Comparison of ENCODE assay signal across 8 mouse cellular contexts in the genomic region with DNA sequence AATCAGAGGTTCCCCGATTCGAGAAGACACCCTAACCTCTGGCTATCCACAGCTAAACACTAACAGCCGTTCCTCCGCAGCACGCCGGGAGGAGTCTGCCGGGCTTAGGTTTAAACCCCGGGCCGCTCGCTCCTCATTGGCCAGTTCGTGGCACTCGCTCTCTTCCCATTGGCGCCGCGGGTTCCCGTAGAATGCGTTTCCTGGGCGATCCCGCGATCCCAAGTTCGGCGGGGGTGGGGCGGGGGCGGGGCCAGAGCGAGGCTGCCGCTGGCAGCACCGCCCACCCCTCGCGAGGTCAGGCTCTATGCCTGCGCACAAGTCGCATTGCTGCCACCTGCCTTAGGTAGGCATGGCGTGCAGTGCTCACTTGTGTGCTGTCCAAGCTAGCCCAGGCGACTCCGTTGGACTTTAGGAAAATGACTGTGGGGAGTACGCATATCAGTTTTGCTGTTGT. TPM values are rescaled to one million over a fixed set of nuclear protein-coding genes. Genes with fewer than 3 reads are reported as not detected.
DNase-seq lines count a peak whose midpoint lies in the region; ATAC-seq lines count a peak whose summit lies in the region.

Ccnb1 (minus strand) TSS at position 157 of the 454 bp plus-strand sequence.

- H3K27me3 ChIP-seq in embryonic facial prominence, embryonic 14.5 days (replicated peaks; ENCODE audit: control insufficient read depth, insufficient read depth, low read length) = no peaks in the 10 kb centered on the region
- no peaks in the 10 kb centered on the region for H3K27me3 ChIP-seq in kidney, embryonic 14.5 days (ENCODE audit: control insufficient read depth, insufficient read depth, low read length)
- no peaks in the 10 kb centered on the region for H3K27me3 ChIP-seq in limb, embryonic 15.5 days

- no peaks in the 10 kb centered on the region for H3K9me3 ChIP-seq in embryonic facial prominence, embryonic 14.5 days (ENCODE audit: control insufficient read depth, low read length)
- no peaks in the 10 kb centered on the region for H3K9me3 ChIP-seq in kidney, embryonic 14.5 days (ENCODE audit: control insufficient read depth, low read length)
- H3K9me3 ChIP-seq in limb, embryonic 15.5 days = no peaks in the 10 kb centered on the region

- no peak within 1 kb of the TSS for H3K27ac ChIP-seq in embryonic facial prominence, embryonic 14.5 days (replicated peaks; ENCODE audit: low read depth, low read length)
- peak within 1 kb of the TSS; percentile 66; the same call in 1 of the 2 replicates for H3K27ac ChIP-seq in kidney, embryonic 14.5 days (ENCODE audit: low read depth, low read length)
- H3K27ac ChIP-seq in limb, embryonic 15.5 days = peak within 1 kb of the TSS; percentile 50; the same call in 1 of the 2 replicates

- H3K9ac ChIP-seq in embryonic facial prominence, embryonic 14.5 days (ENCODE audit: low read depth, low read length) = peak within 1 kb of the TSS; percentile 76
- H3K9ac ChIP-seq in kidney, embryonic 14.5 days (ENCODE audit: low read depth, low read length) = peak within 1 kb of the TSS; percentile 92
- peak within 1 kb of the TSS; percentile 72 for H3K9ac ChIP-seq in limb, embryonic 15.5 days

- peaks cover 25% of the 10 kb centered on the region; the same call in 1 of the 2 replicates for H3K36me3 ChIP-seq in embryonic facial prominence, embryonic 14.5 days (ENCODE audit: control insufficient read depth, insufficient read depth, low read length)
- peaks cover 34% of the 10 kb centered on the region for H3K36me3 ChIP-seq in kidney, embryonic 14.5 days (ENCODE audit: control insufficient read depth, insufficient read depth, low read length)
- peaks cover 7% of the 10 kb centered on the region; the same call in 1 of the 2 replicates for H3K36me3 ChIP-seq in limb, embryonic 15.5 days

- H3K4me3 ChIP-seq in embryonic facial prominence, embryonic 14.5 days (ENCODE audit: low read depth, low read length) = peak within 1 kb of the TSS; percentile 66
- H3K4me3 ChIP-seq in kidney, embryonic 14.5 days (ENCODE audit: low read length) = peak within 1 kb of the TSS; percentile 90
- H3K4me3 ChIP-seq in limb, embryonic 15.5 days = peak within 1 kb of the TSS; percentile 73

- H3K4me1 ChIP-seq in embryonic facial prominence, embryonic 14.5 days (ENCODE audit: control insufficient read depth, insufficient read depth, low read length) = peaks cover 12% of the 10 kb centered on the region; the same call in 1 of the 2 replicates
- peaks cover 18% of the 10 kb centered on the region for H3K4me1 ChIP-seq in kidney, embryonic 14.5 days (ENCODE audit: control insufficient read depth, insufficient read depth, low read length)
- peaks cover 16% of the 10 kb centered on the region for H3K4me1 ChIP-seq in limb, embryonic 15.5 days

- peak within 1 kb of the TSS; percentile 80 for H3K4me2 ChIP-seq in embryonic facial prominence, embryonic 14.5 days (ENCODE audit: low read depth, low read length)
- H3K4me2 ChIP-seq in kidney, embryonic 14.5 days (replicated peaks; ENCODE audit: low read depth, low read length) = peak within 1 kb of the TSS; percentile 64
- peak within 1 kb of the TSS; percentile 91 for H3K4me2 ChIP-seq in limb, embryonic 15.5 days

- under 1% methylated on average over 31 of the region's 35 CpGs for WGBS in embryonic facial prominence, embryonic 14.5 days
- WGBS in kidney, embryonic 14.5 days = under 1% methylated on average over 35 of the region's 35 CpGs
- WGBS in limb, embryonic 15.5 days = under 1% methylated on average over 35 of the region's 35 CpGs

- peak; percentile 99 for ATAC-seq in embryonic facial prominence, embryonic 14.5 days (ENCODE audit: low read depth)
- ATAC-seq in kidney, embryonic 14.5 days (ENCODE audit: low FRiP score, low TSS enrichment) = peak; percentile 99
- peak; percentile 97 for ATAC-seq in limb, embryonic 15.5 days (ENCODE audit: insufficient number of reproducible peaks, low FRiP score, low TSS enrichment, low read depth)

- DNase-seq in 3T3-L1 (ENCODE audit: low read depth, low spot score) = peak; percentile 94
- DNase-seq in adrenal gland, postnatal 4 days (ENCODE audit: low spot score in 2 of 2) = peak; percentile 85 to 86
- DNase-seq in embryonic facial prominence, embryonic 14.5 days (ENCODE audit: low spot score) = peak; percentile 98
- DNase-seq in heart, adult 9 months (ENCODE audit: low spot score in 2 of 2) = peak; percentile 86 to 87
- peak; percentile 60 to 80 for DNase-seq in monocyte, adult 2 months (ENCODE audit: low read depth in 1 of 2, low spot score in 2 of 2)
- peak; percentile 84 to 89 for DNase-seq in spleen, postnatal 36 days (ENCODE audit: low spot score in 2 of 2)

RNA-seq across cellular contexts. Expression of gene Ccnb1, which starts in this region (rescaled TPM):
- 10 to 100 TPM; 42.2 to 59.1 TPM for total RNA-seq in adrenal gland, postnatal 4 days (2021)
- 169 and 219 TPM in 2 replicates for polyA plus RNA-seq in embryonic facial prominence, embryonic 14.5 days (2014; fragmentation: Nextera tagmentation; extraction: Ambion mirVana)
- 289 and 315 TPM in 2 replicates for polyA plus RNA-seq in kidney, embryonic 14.5 days (2014; fragmentation: Nextera tagmentation; extraction: Ambion mirVana)
- polyA plus RNA-seq in limb, embryonic 15.5 days (2015; fragmentation: Nextera tagmentation; extraction: Ambion mirVana) = 163 and 171 TPM in 2 replicates
